Mouse (Mus musculus): Measurements from ENCODE around the gene Gm10800.
"Not testable (repeated sequence)": the region's sequence is repeated elsewhere in the genome, so short reads cannot be mapped to it uniquely, and the experiment has no call there.

Gm10800 gene

DNA sequence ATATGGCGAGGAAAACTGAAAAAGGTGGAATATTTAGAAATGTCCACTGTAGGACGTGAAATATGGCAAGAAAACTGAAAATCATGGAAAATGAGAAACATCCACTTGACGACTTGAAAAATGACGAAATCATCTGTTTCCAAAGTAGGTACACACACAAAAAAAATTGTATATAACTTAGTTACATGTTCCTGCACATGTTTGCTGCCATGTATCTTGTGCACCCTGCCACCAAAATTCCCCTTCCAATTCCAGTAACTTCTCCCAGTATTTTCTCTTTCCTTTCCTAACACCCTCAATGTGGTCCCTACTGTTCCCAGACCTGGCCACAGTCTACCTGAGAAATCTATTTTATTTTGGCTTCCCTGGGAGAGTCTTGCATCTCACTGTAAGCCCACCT, at the start of gene Gm10800:
Gm10800 (minus strand) TSS at position 101 of the 400 bp plus-strand sequence.
- DNase-seq (ENCODE audit: low spot score), result not testable (repeated sequence)

DNA sequence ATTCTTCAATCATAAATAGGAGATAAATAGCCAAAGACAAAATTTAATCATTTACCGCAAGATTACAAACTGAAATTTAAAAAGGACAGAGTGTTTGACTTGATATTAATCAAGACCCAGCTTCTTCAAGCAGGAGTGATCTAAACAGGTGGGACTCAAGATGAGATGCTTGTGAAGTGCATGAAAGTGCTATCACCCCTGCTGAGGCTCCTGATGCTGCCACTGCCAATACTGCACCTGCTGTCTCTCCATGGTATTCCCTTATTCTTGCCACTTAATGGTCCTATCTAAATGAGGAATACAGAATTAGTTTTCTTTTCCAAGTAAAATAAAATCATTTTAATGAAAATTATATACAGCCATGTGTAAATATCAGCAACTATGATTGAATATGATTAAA, 30.4 kb upstream of the Gm10800 start:
- DNase-seq (ENCODE audit: low spot score), result no peak

DNA sequence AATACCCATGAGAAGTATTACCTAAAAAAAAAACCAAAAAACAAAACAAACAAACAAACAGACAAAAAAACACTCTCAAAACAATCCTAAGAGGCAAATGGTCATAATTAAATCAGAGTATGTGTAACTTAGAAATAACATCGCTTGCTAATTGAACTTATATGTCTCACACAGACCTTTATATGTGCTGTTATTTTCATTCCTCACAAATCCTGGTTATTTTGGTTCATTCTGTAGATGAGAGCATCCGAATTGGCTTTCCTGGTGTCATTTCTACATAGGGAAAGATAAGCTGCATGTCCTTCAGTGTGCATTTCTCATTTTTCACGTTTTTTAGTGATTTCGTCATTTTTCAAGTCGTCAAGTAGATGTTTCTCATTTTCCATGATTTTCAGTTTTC, 5.2 kb downstream of the Gm10800 start, which contains the start of gene Gm10801:
Gm10801 (plus strand) TSS at position 301 of the 400 bp plus-strand sequence.
- DNase-seq (ENCODE audit: low spot score), result not testable (repeated sequence)

Data from layer of hippocampus, adult 11-12 months (tissue).